Mouse (Mus musculus) neural tube, embryonic 15.5 days (tissue): ENCODE data around the gene Zfp827. TPM values are rescaled to one million over a fixed set of nuclear protein-coding genes. Genes with fewer than 3 reads are reported as not detected.

Experiments
- ATAC-seq: fragments of 200-750 bp; cut with Nextera tagmentation; 2 replicates; pipeline ENCODE4 v1.8.0; 2017; ENCODE audit warnings: mild to moderate bottlenecking, moderate TSS enrichment, moderate library complexity; ENCODE audit not compliant: low FRiP score
- H3K27ac ChIP-seq: fragments of 300-500 bp; sonication (generic); replicated peaks from 2 replicates; pipeline ENCODE4 v1.5.1; 2015; ENCODE audit warnings: mild to moderate bottlenecking, inconsistent platforms
- H3K27me3 ChIP-seq: fragments of 300-500 bp; sonication (generic); replicated peaks from 2 replicates; pipeline ENCODE4 v1.6.1; 2015; ENCODE audit warnings: inconsistent platforms
- H3K36me3 ChIP-seq: fragments of 300-500 bp; sonication (generic); 2 replicates; pipeline ENCODE4 v1.6.1; 2015; ENCODE audit warnings: inconsistent platforms
- H3K4me1 ChIP-seq: fragments of 300-500 bp; sonication (generic); 2 replicates; pipeline ENCODE4 v1.6.1; 2015; ENCODE audit warnings: inconsistent platforms
- H3K4me2 ChIP-seq: fragments of 300-500 bp; sonication (generic); 2 replicates; pipeline ENCODE4 v1.6.1; 2015; ENCODE audit warnings: inconsistent platforms, mild to moderate bottlenecking, moderate library complexity
- H3K4me3 ChIP-seq: fragments of 300-500 bp; sonication (generic); replicated peaks from 2 replicates; pipeline ENCODE4 v1.5.1; 2015; ENCODE audit warnings: mild to moderate bottlenecking, inconsistent platforms
- H3K9ac ChIP-seq: fragments of 300-500 bp; sonication (generic); replicated peaks from 2 replicates; pipeline ENCODE4 v1.6.1; 2015; ENCODE audit warnings: mild to moderate bottlenecking, inconsistent platforms
- H3K9me3 ChIP-seq: fragments of 300-500 bp; sonication (generic); replicated peaks from 2 replicates; pipeline ENCODE4 v1.6.1; 2016; ENCODE audit warnings: inconsistent platforms
- WGBS: fragments of 180-500 bp; shearing (Covaris S2); methylation state at CpG from one replicate; pipeline ENCODE4 v1.1.7; 2015; ENCODE audit warnings: mixed read lengths; 5-methylcytosine and 5-hydroxymethylcytosine counted together
- polyA plus RNA-seq: library from polyadenylated mRNA; unstranded; fragments of >200 nt; fragmentation: Nextera tagmentation; extraction: Ambion mirVana; gene quantifications from 2 replicates; pipeline ENCODE4 v1.2.1, GENCODE M21; 2015

Gene Zfp827
- polyA plus RNA-seq, 1 experiment from 2014 or later = 10.4 TPM

- H3K9me3 ChIP-seq = no peaks in the 10 kb centered on the region
- ATAC-seq = no peak
- WGBS = 74% methylated on average over 11 of the region's 11 CpGs
- no peak overlapping the region for H3K27ac ChIP-seq
- H3K4me2 ChIP-seq = no peak overlapping the region
- no peaks in the 10 kb centered on the region for H3K4me1 ChIP-seq
- no peak overlapping the region for H3K9ac ChIP-seq
- H3K27me3 ChIP-seq = no peaks in the 10 kb centered on the region
- no peak overlapping the region for H3K4me3 ChIP-seq
- no peaks in the 10 kb centered on the region for H3K36me3 ChIP-seq
Observed at GRCm38 (mm10) chr8:79201446-79202147, 173.4 kb downstream of the Zfp827 start.

GRCm38 (mm10) chr8:79206895-79207294, 178.7 kb downstream of the Zfp827 start:
- Histone ChIP-seq H3K9ac (no peak overlapping the region), H3K27ac (peak overlapping the region; percentile 28; the same call in 1 of the 2 replicates)

GRCm38 (mm10) chr8:79208181-79208580, 179.9 kb downstream of the Zfp827 start:
- no peak overlapping the region for H3K4me2 ChIP-seq
- H3K9ac ChIP-seq = no peak overlapping the region
- peaks cover 30% of the 10 kb centered on the region for H3K4me1 ChIP-seq
- no peak for ATAC-seq
- H3K27ac ChIP-seq = no peak overlapping the region
- no peaks in the 10 kb centered on the region for H3K9me3 ChIP-seq
- H3K4me3 ChIP-seq = no peak overlapping the region
- no peaks in the 10 kb centered on the region for H3K36me3 ChIP-seq
- WGBS = 55% methylated on average over 3 of the region's 3 CpGs
- H3K27me3 ChIP-seq = no peaks in the 10 kb centered on the region

More at GRCm38 (mm10) chr8:79206895-79207294, 178.7 kb downstream of the Zfp827 start:
- 59% methylated on average over 4 of the region's 4 CpGs for whole genome bisulfite sequencing
- no peaks in the 10 kb centered on the region for H3K9me3 ChIP-seq
- H3K4me2 ChIP-seq = no peak overlapping the region
- no peak overlapping the region for H3K4me3 ChIP-seq
- H3K36me3 ChIP-seq = no peaks in the 10 kb centered on the region
- peaks cover 30% of the 10 kb centered on the region for H3K4me1 ChIP-seq
- ATAC-seq = no peak
- H3K27me3 ChIP-seq = no peaks in the 10 kb centered on the region

- H3K27me3 ChIP-seq = no peaks in the 10 kb centered on the region
- peak overlapping the region; percentile 64 for H3K4me2 ChIP-seq
- peak; percentile 48; the same call in 1 of the 2 replicates for ATAC-seq
- peaks cover 30% of the 10 kb centered on the region for H3K4me1 ChIP-seq
- WGBS = 13% methylated on average over 15 of the region's 15 CpGs
- no peak overlapping the region for H3K9ac ChIP-seq
- H3K27ac ChIP-seq = peak overlapping the region; percentile 69
- H3K36me3 ChIP-seq = no peaks in the 10 kb centered on the region
- no peak overlapping the region for H3K4me3 ChIP-seq
- no peaks in the 10 kb centered on the region for H3K9me3 ChIP-seq
Observed at GRCm38 (mm10) chr8:79208691-79209640, 180.7 kb downstream of the Zfp827 start.

GRCm38 (mm10) chr8:79209641-79210358, 181.6 kb downstream of the Zfp827 start:
- Histone ChIP-seq H3K9me3 (no peaks in the 10 kb centered on the region), H3K36me3 (no peaks in the 10 kb centered on the region), H3K4me1 (peaks cover 30% of the 10 kb centered on the region), H3K27me3 (no peaks in the 10 kb centered on the region), H3K27ac (peak overlapping the region; percentile 69), H3K4me3 (peak overlapping the region; percentile 38), H3K9ac (peak overlapping the region; percentile 44), H3K4me2 (peak overlapping the region; percentile 64)
- 4% methylated on average over 27 of the region's 27 CpGs for WGBS
- peak; percentile 83 for ATAC-seq

GRCm38 (mm10) chr8:79211630-79212029, 183.4 kb downstream of the Zfp827 start:
- no peak overlapping the region for H3K4me2 ChIP-seq

GRCm38 (mm10) chr8:79222106-79222751, 194.0 kb downstream of the Zfp827 start:
- WGBS = 65% methylated on average over 5 of the region's 5 CpGs
- Histone ChIP-seq H3K36me3 (no peaks in the 10 kb centered on the region), H3K9me3 (0 out of 2 replicates have a peak, but pooled peaks cover 9% of the 10 kb centered on the region), H3K27ac (no peak overlapping the region), H3K27me3 (no peaks in the 10 kb centered on the region), H3K4me2 (no peak overlapping the region), H3K4me1 (no peaks in the 10 kb centered on the region), H3K9ac (no peak overlapping the region), H3K4me3 (no peak overlapping the region)
- no peak for ATAC-seq

More at GRCm38 (mm10) chr8:79211630-79212029, 183.4 kb downstream of the Zfp827 start:
- ATAC-seq = no peak
- Histone ChIP-seq H3K36me3 (no peaks in the 10 kb centered on the region), H3K27me3 (no peaks in the 10 kb centered on the region), H3K4me3 (no peak overlapping the region), H3K9me3 (no peaks in the 10 kb centered on the region), H3K9ac (no peak overlapping the region), H3K27ac (no peak overlapping the region), H3K4me1 (peaks cover 30% of the 10 kb centered on the region)
- WGBS = 53% methylated on average over 9 of the region's 9 CpGs

GRCm38 (mm10) chr8:79222752-79223141, 194.5 kb downstream of the Zfp827 start:
- H3K27me3 ChIP-seq = no peaks in the 10 kb centered on the region
- no peak overlapping the region for H3K27ac ChIP-seq
- no peak overlapping the region for H3K9ac ChIP-seq
- 60% methylated on average over 5 of the region's 5 CpGs for WGBS
- H3K4me1 ChIP-seq = no peaks in the 10 kb centered on the region
- 0 out of 2 replicates have a peak, but pooled peaks cover 6% of the 10 kb centered on the region for H3K9me3 ChIP-seq
- no peaks in the 10 kb centered on the region for H3K36me3 ChIP-seq
- no peak overlapping the region for H3K4me2 ChIP-seq
- H3K4me3 ChIP-seq = no peak overlapping the region
- ATAC-seq = no peak

- no peak overlapping the region for H3K4me3 ChIP-seq
- H3K9ac ChIP-seq = no peak overlapping the region
- H3K9me3 ChIP-seq = 0 out of 2 replicates have a peak, but pooled peaks cover 3% of the 10 kb centered on the region
- no peak overlapping the region for H3K27ac ChIP-seq
- 32% methylated on average over 9 of the region's 9 CpGs for WGBS
- H3K27me3 ChIP-seq = no peaks in the 10 kb centered on the region
- no peaks in the 10 kb centered on the region for H3K36me3 ChIP-seq
- no peak overlapping the region for H3K4me2 ChIP-seq
- H3K4me1 ChIP-seq = peaks cover 3% of the 10 kb centered on the region
- no peak for ATAC-seq
Observed at GRCm38 (mm10) chr8:79224363-79224762, 196.1 kb downstream of the Zfp827 start.

GRCm38 (mm10) chr8:79225586-79225985, 197.3 kb downstream of the Zfp827 start:
- no peaks in the 10 kb centered on the region for H3K36me3 ChIP-seq
- H3K4me1 ChIP-seq = peaks cover 9% of the 10 kb centered on the region

GRCm38 (mm10) chr8:79226046-79226445, 197.8 kb downstream of the Zfp827 start:
- H3K4me3 ChIP-seq = no peak overlapping the region
- H3K27ac ChIP-seq = no peak overlapping the region
- WGBS = 96% methylated on average over 3 of the region's 3 CpGs
- peaks cover 9% of the 10 kb centered on the region for H3K4me1 ChIP-seq
- no peaks in the 10 kb centered on the region for H3K36me3 ChIP-seq
- H3K27me3 ChIP-seq = no peaks in the 10 kb centered on the region
- no peak overlapping the region for H3K9ac ChIP-seq
- no peak overlapping the region for H3K4me2 ChIP-seq
- no peak for ATAC-seq
- 0 out of 2 replicates have a peak, but pooled peaks cover 2% of the 10 kb centered on the region for H3K9me3 ChIP-seq

More at GRCm38 (mm10) chr8:79225586-79225985, 197.3 kb downstream of the Zfp827 start:
- no peak for ATAC-seq
- no peak overlapping the region for H3K27ac ChIP-seq
- H3K9me3 ChIP-seq = 0 out of 2 replicates have a peak, but pooled peaks cover 2% of the 10 kb centered on the region
- H3K4me3 ChIP-seq = no peak overlapping the region
- WGBS = 89% methylated on average over 7 of the region's 7 CpGs
- no peak overlapping the region for H3K4me2 ChIP-seq
- no peak overlapping the region for H3K9ac ChIP-seq
- no peaks in the 10 kb centered on the region for H3K27me3 ChIP-seq
